Mouse (Mus musculus) cerebellum, adult (tissue): ENCODE data around the gene Cers1.

Experiments
- ATAC-seq: cut with Nextera tagmentation; 2 replicates; pipeline ENCODE4 v1.9.2; 2017; ENCODE audit warnings: mild to moderate bottlenecking, moderate library complexity, mixed read lengths; ENCODE audit not compliant: insufficient number of reproducible peaks, low FRiP score, low TSS enrichment

Gene Cers1

DNA sequence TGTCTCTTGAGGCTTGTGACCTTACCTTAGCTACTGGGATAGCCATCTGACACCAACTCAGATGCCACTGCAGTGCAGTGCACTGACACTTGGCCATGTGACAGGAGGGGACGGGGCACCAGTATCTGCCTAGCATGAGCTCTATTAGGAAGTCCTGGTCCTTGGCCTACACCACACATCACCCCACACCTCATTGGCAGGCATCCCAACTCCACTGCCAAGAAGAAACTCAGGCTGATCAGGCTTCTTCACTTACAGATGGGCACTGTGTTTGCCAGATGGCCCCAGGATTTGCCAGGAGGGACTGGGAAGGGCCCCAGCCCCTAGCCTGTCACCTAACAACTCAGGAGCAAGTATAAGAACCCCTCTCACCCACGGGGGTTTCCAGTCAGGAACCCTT lies 2.2 kb upstream of the Cers1 start:
- no peak for ATAC-seq

DNA sequence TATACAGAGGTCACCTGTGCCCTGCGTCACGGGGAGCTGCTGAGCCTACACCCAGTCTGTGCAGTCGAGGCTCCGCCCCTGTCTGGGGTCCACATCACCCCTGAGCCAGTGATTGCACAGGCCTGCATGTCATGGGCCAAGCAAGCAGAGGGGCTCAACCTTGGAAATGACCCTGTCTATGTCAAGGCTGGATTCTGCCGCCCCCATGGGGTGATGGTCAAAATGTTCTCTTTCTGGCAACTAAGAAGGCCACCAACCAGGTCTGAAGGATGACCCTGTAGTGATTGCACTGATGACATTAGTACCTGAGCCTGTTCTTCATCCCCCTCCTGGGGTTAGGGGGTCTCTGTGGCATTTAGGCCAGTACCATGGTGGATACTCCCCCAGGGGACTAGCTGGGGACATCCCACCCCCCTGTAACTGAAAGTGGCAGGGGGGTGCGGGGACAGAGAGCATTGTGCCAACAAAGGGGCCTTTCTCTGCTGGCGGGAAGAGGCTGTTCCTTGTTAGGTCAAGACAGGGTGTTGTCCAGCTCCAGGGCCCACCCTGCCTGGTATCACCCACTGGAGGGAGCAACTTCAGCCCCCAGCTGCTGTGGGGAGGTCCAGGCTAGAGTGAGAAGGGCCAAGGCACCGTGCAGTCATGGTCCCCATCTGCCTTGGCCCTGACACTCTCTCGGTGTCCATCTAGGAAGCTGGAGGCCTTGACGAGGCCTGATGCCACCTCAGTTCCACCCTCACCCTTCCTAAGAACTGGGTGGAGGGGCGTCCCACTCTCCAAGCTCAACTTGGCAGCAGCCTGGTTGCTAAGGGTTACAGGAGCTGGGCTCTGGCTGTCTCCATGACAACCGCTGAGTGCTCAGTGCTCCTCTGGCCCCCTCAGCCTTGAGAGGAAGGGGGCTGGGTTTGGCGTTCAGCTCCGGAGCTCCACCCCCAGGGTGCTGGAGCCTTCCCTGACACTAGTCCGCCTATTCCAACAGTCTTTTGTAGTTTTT lies 1.2 kb downstream of the Cers1 start:
- peak; percentile 42 for ATAC-seq

DNA sequence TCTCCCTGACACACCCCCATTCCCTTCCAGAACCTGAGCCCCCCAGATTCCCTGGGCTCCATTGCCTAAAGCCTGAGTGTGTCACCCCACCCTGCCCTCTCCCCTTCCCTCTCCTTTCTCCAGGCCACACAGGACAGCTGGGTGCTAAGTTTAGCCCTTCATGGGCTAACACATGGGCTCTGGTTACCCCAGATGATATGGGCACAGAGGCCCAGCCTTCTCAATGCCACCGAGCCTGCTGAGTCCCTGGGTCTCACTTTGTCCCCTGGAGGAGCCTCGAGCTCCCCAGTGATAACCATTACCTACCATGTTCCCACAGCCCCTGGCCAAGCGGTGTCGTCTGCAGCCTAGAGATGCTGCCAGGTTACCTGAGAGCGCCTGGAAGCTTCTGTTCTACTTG lies 2.3 kb downstream of the Cers1 start:
- no peak for ATAC-seq

DNA sequence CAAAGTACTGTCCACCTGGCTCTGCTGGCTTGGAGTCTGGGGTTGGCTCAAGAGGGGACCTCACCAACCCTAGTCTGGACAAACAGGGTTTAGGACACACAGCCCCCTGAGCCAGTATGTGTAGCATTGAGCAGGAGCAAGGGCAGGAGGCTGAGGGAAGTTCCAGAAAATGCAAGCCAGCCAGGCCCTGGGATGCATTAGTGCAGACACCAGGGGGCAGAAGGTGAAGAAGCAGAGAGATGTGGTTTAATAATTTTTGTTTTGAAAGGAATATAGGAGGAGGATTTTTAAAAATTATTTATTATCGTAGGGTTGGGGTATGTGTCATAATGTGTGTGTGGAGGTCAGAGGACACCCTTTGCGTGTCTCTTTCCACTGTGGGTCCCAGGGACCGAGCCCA lies 8.1 kb downstream of the Cers1 start:
- no peak for ATAC-seq

DNA sequence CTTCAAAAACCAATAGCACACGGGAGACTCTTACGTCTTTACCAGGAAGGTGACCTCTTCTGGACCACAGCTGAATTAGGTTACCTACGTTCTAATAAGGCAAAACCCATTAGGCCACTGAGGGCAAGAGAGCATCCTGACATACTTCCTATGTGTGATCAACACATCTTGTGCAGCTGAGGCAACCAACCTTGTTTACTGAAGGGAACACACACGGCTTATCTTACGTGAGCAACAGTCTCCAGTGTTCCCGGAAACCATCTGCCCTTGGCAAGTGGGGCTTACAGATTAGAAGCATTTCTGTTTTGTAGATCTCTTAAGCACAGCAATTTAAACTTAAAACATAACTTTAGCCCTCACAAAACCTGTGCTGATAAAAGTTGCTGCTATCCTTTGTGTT lies 11.9 kb downstream of the Cers1 start:
- ATAC-seq: no peak

DNA sequence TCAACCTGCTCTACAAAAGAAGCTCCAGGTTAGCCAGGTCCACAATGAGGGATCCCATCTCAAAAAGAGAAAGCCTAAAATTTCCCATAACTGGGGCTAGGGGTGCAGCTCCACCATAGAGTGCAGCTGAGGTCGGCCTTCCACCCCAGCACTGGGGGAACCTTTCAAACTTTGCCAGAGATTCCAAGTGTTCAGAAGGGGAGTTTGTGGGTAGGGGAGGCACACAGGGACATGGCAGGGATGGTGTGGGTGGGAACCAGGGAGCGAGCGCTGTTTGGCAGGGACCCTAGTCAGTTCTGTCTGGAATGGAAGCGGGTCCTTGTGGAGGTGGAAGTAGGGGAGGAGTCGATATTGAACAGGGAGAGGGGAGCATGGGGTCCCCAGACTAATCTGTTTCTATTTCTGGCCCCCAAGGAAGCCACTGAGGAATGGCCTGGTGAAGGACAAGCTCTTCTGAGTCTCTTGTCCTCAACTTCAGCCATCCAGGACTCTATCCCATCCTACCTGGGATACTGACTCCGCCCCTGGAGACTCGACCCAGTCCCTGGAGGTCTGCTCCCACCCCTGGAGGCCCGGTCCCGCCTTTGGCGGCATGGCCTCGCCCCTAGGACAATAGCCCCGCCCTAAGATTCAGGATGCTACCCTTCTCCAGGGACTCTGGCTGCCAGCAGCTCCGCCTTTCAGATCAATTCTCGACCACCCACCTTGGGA lies 13.7 kb downstream of the Cers1 start, which contains the start of gene Gdf1:
Gene Gdf1, plus strand, starts transcription at position 694 of the 711 bp plus-strand sequence.
- no peak for ATAC-seq

DNA sequence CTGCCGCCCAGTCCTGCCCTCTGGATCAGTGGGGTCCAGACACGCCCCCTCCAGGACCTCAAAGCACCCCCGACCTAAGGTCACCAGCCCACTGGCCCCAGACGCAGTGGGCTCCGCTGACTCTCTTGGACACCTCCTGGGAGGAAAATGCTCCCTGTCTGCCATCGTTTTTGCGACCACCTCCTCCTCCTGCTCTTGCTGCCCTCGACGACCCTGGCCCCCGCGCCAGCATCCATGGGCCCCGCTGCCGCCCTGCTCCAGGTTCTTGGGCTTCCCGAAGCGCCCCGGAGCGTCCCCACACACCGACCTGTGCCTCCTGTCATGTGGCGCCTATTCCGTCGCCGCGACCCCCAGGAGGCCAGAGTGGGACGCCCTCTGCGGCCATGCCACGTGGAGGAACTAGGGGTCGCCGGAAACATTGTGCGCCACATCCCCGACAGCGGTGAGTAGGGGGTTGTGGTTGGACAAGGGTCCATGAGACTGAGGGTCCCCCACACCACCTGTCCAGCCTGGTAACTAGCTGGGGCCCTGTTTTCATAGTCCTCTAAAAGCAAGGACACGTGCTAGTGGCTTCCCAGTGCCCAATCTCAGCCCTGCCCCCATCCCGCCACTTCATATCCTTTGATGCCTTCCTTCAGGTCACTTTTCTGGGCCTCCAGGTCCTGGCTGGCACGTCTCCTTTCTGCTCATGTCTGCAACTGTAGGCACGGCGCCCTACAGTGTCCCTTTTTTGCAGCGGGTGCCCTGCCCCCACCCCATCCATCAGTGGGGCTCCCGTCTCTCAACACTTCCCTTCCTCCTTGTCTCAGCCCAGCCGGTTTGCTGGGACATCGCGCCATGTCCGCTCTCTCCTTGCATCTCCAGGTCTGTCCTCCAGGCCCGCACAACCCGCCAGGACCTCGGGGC lies 14.5 kb downstream of the Cers1 start:
- no peak for ATAC-seq

DNA sequence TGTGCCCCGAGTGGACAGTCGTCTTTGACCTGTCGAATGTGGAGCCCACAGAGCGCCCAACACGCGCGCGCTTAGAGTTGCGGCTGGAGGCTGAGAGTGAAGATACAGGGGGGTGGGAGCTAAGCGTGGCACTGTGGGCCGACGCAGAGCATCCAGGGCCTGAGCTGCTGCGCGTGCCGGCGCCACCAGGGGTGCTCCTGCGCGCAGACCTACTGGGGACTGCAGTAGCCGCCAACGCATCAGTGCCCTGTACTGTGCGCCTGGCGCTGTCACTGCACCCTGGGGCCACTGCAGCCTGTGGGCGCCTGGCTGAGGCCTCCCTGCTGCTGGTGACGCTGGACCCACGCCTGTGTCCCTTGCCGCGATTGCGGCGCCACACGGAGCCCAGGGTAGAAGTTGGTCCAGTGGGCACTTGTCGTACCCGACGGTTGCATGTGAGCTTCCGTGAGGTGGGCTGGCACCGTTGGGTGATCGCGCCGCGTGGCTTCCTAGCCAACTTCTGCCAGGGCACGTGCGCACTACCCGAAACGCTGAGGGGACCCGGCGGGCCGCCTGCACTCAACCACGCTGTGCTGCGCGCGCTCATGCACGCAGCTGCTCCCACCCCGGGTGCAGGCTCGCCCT lies 15.3 kb downstream of the Cers1 start:
- no peak for ATAC-seq

DNA sequence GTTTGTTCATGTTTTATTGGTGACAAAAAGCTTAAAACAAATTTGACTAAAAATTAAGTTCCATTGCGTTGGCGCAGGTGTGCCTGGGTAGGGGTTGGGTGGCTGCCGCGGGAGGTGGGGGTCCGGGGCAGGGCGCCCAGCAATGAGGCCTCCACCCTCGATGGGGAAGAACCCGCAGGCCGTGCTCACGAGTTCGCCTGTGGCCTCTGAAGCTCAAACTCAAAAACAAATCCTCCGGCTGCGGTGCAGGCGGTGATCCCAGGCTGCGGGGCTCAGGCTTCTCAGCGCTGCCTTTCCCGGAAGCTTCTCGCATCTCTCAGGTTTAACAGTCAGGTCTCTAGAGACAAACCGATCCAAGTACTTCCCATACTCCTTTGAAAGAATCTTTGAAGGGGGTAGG lies 16.0 kb downstream of the Cers1 start:
- no peak for ATAC-seq

DNA sequence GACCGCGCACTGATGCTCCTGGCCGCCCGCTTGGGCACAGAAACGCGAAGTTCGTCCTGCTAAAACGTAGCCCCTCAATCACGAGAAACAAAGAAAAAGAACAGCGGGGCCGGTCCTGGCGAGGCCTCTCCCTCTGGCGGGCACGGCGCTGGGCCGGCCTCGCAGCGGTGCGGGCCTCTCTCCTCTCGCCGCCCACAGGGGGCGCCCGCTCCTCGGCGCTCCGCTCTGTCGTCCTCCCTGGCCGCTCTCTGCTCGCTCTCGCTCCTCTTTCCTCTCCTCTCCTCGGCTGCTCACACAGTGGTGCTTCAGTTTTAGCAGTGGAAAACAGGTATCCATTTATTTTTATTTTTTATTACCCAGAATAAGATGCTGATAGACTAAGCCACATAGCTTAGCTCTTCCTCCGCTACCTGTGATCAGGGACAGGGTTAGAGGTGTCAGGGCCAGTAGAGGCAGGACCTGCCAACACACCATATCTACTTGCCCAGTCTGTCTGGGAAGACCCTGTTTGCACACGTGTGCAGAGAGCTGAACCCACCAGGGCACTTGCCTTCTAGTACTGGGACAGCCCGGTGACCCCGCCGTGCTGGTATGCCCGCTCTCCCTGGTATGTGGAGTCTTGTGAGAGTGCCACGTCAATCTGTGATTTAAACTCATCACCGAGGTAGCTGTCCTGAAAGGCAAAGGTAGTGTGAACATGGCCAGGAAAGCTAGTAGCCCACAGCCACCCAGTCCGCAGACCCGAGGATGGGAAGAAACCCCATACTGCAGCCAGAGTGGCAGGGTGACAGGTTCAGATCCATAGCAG lies 16.7 kb downstream of the Cers1 start:
- peak; percentile 78 for ATAC-seq

DNA sequence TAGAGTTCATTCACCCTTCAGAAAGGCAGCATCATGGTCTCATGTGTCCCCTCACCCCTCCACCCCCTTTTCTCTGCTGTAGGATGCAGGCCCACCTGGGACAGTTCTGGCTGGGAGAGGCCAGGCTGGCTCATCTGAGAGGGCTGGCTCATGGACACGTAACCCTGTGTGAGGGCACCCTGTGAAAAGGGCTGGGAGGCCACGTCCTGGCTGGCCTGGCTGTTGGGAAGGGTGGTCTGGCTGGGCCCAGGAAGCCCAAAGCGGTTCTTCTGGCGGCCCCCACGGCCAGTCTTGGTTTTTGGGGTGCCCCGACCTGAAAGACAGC lies 17.3 kb downstream of the Cers1 start:
- no peak for ATAC-seq

DNA sequence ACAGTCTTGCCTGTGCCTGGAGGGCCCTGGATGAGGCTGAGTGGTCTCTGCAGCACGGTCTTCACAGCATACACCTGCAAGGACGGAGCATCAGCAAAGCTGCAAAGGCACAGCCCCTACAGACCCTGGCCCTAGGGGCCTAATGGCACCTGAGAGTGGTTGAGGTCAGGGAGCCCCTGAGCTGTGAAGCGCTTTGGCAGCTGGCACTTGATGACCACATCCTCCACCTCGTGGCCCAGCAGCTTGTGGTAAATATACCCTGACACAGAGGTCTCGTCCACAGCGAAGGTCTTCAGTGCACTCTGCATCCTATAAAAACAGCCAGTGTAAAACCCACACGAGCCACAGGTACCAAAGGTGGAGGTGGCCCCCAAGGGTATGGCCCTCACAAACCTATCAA lies 23.4 kb downstream of the Cers1 start:
- no peak for ATAC-seq

DNA sequence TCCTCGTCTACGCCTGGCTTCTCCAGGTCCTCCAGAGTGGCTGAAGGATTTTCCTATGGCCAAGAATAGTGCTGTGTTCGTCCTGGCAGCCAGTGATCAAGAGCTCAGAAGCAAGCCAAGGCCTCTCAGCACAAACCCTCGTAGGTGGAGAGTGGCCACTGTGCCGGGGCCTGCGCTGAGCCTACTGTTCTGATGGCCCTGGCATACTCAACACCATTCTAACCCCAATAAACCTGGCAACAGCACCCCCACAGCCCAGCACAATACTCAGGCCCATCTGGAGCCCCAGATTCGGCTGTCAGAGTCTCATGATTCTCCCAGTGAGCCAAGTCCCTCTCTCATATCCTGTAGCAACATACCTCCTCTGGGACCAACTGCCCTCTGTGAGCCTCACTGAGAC lies 25.1 kb downstream of the Cers1 start:
- peak; percentile 34; the same call in 1 of the 2 replicates for ATAC-seq

DNA sequence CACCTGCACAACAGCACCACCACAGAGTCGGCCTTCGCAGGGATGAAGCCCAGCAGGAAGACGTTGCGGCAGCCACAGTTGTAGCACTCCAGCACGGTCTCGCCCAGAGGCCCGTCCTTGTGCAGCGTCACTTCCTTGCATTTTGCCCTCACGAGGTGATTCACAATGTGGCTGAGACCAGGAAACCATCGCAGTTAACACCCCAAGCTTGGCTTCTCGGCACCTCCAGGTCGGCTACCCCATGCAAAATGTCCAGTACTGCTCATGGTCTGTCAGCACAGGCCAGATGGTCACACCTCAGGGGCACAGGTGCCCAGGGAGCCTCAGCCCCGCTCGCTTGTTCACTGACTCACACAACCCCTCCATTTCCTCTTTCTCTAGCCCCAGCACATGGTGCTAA lies 26.4 kb downstream of the Cers1 start:
- ATAC-seq: peak; percentile 41; the same call in 1 of the 2 replicates

DNA sequence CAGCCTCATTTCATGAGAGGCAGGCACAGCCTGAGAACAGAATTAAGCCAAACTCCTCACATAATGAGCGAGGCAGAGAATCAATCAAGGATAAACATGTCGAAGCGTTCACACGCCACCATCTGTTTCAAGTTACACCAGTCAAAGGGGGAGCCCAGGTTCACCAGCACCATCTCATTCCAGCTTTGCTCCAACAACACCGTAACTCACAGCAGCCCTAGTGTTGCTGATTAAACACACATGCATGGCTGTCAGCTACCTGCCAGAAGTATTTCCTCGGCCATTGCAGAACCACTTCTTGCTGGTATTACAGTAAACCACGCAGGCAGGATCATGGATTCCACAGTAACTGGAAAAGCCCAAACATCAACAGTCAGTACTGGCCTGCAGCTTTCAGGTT lies 27.5 kb downstream of the Cers1 start:
- no peak for ATAC-seq

DNA sequence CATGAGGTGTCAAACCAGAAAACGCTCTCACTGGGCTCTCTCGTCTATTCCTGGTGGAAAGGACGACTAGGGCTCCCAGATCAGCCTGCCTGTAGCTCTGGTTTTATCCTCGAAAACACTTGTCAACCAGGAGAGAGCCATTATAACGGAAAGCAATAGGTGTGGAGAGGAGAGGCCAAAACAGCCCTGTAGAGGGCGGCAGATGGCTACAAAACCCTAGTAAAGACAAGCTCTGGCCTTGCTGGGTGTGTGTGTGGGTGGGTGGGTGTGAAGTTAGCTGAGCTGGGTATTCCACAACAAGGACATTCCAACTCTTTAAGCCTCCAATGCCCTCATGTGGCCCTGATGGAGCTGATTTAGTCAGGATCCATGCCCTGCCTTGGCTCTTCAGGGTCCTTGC lies 28.1 kb downstream of the Cers1 start:
- ATAC-seq: no peak

DNA sequence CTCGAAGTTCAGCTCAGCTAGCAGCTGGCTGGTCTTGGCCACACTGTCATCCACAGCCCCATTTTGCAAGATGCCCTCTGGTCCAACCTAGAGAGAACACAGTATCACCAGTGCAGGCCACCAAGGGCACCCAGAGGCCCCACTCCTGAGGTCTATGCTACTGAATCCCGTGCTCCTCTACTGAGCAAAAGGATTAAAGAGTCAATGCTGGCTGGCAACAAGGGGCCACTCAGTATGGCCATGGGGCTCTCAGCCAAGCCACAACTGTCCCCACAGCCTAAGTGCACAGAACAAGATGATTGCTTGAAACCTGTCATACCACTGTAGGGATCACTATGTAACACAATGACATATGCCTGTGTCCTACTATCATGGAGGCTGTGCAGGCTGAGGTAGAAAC lies 28.7 kb downstream of the Cers1 start:
- no peak for ATAC-seq

DNA sequence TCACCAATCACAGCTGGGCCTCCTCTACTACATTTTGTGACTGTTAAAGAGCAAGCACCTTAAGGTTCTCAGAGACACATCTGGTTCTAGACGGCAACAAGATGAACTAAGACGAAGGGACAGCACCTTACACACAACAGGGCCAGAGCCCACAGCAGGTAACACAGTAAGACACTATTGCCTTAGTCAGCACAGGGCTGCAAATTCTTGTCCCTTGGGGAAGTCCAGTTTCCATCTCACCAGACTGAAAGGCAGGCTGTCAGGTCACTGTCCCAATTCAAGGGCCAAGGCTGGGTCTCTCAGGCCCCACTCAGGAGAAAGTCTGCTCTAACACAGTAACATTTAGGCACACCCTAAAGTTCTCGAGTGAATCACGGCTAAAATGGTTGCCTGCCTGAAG lies 31.9 kb downstream of the Cers1 start:
- no peak for ATAC-seq

DNA sequence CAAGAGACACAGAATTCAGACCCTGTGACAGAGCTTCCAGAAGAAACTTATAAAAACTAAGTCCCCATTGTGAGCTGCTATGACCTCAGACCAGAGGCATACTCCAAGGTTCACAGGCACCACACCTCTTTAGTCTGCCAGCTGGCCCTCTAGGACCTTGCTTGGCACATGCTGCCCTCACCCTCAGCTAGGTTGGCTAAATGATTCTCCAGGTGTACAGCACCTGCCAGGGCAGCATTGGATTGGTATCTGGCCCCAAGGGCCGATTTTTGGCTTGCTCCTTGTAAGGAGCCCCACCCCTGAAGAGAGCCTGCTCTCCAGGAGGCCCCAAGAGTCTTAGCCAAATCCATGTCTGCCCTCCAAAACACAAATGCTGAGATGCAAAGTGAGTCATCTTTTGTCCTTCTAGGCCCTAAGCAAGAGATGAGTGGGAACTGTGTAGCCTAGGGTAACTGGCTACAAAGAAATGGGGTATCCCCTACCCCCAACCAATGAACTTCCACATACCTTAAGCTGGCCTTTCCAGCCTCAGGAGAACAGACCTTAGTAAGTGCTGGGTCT lies 32.4 kb downstream of the Cers1 start:
- ATAC-seq: no peak
